Mouse (Mus musculus): Measurements from ENCODE around the gene Cox17.

DNA sequence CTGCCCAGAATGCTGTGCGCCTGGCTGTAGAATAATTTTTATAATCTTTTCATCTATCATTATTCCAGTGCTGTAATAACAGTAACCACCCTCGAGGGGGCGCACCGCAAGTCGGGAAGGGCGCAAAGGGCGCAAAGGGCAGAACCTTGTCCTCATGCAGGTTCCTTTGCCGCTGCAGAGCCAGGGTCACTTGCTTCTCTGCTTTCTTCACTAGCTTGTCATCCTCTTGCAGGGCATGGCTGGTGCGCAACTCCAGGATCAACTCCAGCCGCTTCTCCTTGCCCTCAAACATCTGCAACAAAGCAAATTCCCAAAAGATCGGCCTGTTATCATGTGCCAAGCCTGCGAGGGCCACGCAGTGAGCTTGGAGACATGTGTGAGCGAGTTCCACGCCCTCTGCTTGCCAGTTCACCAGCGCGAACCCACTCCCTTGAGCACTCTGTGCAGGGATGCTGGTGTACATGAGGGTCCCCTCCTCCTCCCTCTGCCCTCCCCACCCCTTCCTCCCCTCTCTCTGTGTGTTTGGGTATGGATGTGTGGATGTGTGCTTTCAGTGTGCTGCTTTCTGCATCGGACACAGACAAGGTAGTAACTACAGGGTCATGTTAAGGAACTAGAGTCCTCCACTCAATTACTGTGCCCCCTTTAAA is 40.1 kb upstream of the Cox17 start:
- peak; percentile 45; the same call in 1 of the 2 replicates for TF ChIP-seq CTCF (IDR thresholded peaks at IDR 0.05; ENCODE audit: borderline replicate concordance, insufficient read depth, low read depth, low read length)
- no peak for TF ChIP-seq POLR2A (IDR thresholded peaks at IDR 0.05; ENCODE audit: borderline replicate concordance, insufficient read depth, low read length)

Data from cerebellum, adult 2 months (tissue).